Mouse (Mus musculus) C2C12 (cell line): ENCODE data around the gene Vps13d.

Source experiments
- CTCF ChIP-seq: IDR thresholded peaks from one replicate; pipeline ENCODE4 v1.5.1; 2011; ENCODE audit not compliant: control insufficient read depth, insufficient read depth, insufficient read length
- MAX ChIP-seq: IDR thresholded peaks from one replicate; pipeline ENCODE4 v1.6.1; 2011; ENCODE audit warnings: mild to moderate bottlenecking, control low read depth
- MYOG ChIP-seq: IDR thresholded peaks from one replicate; pipeline ENCODE4 v1.6.1; 2011; ENCODE audit not compliant: control insufficient read depth, insufficient read length; ENCODE audit errors: extremely low read depth
- USF1 ChIP-seq: IDR thresholded peaks from one replicate; pipeline ENCODE4 v1.6.1; 2011; ENCODE audit warnings: low read depth, mild to moderate bottlenecking, control low read depth, moderate library complexity

DNA sequence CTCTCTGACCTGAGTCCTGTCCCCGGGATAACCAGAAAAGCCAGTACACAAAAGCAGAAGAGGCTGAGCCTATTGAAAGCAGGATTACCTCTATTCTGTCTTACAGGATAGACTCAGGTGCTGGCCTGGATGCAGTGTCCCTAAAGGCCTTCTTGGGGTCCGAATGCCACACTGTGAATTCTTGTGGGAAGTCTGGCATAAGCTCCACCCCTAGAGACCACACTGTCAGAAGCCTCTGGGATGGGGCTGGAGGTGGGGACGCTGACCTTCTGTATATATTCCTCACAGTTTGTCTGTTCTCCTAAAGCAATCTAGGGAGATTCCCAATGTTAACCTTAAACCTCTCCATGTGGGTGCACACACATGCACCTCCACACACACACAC lies 244.5 kb downstream of the Vps13d start:
- no peak for TF ChIP-seq CTCF
- TF ChIP-seq MAX = no peak
- no peak for TF ChIP-seq USF1
- no peak for TF ChIP-seq MYOG
